Mouse (Mus musculus): Measurements from ENCODE around the gene Adam11. TPM values are rescaled to one million over a fixed set of nuclear protein-coding genes. Genes with fewer than 3 reads are reported as not detected.

Gene Adam11
- polyA plus RNA-seq, 1 experiment from 2014 or later, result 16.6 TPM

DNA sequence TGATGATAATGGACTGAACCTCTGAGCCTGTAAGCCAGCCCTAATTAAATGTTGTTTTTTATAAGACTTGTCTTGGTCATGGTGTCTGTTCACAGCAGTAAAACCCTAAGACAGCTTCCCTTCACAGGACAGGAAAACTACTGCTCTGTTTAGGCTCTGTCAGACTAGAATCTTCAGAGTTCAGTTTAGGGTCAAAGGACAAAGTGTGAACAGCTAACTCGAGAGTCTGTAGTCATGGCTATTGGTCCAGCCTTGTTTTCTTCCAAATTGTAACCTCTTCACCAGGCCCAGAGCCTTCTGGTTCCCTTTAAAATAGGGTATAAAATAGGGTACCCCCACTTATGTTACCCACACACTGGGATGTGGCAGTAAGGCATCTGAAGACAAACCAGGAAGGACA, 13.4 kb upstream of the Adam11 start:
- Histone ChIP-seq H3K27me3 (ENCODE audit: control insufficient read depth, insufficient read depth, low read length) (no peaks in the 10 kb centered on the region), H3K9me3 (ENCODE audit: control insufficient read depth, low read length) (no peaks in the 10 kb centered on the region), H3K4me2 (replicated peaks; ENCODE audit: low read depth, low read length) (no peak overlapping the region), H3K36me3 (ENCODE audit: control insufficient read depth, insufficient read depth, low read length) (no peaks in the 10 kb centered on the region), H3K4me1 (replicated peaks; ENCODE audit: control insufficient read depth, insufficient read depth, low read length) (no peaks in the 10 kb centered on the region; the same call in 1 of the 2 replicates), H3K9ac (ENCODE audit: low read depth, low read length) (no peak overlapping the region), H3K27ac (ENCODE audit: low read depth, low read length) (no peak overlapping the region), H3K4me3 (ENCODE audit: low read depth, low read length) (no peak overlapping the region)
- ATAC-seq (ENCODE audit: low FRiP score) (no peak), DNase-seq (ENCODE audit: low spot score) (no peak)
- 68% methylated on average over 1 of the region's 1 CpGs for WGBS

GRCm38 (mm10) chr11:102748381-102748780, 12.9 kb upstream of the Adam11 start:
- Histone ChIP-seq H3K9ac (ENCODE audit: low read depth, low read length) (no peak overlapping the region), H3K27me3 (ENCODE audit: control insufficient read depth, insufficient read depth, low read length) (no peaks in the 10 kb centered on the region), H3K36me3 (ENCODE audit: control insufficient read depth, insufficient read depth, low read length) (no peaks in the 10 kb centered on the region), H3K4me3 (ENCODE audit: low read depth, low read length) (no peak overlapping the region), H3K9me3 (ENCODE audit: control insufficient read depth, low read length) (no peaks in the 10 kb centered on the region), H3K4me2 (replicated peaks; ENCODE audit: low read depth, low read length) (no peak overlapping the region), H3K4me1 (replicated peaks; ENCODE audit: control insufficient read depth, insufficient read depth, low read length) (no peaks in the 10 kb centered on the region; the same call in 1 of the 2 replicates), H3K27ac (ENCODE audit: low read depth, low read length) (no peak overlapping the region)
- 79% methylated on average over 4 of the region's 4 CpGs for WGBS
- DNase-seq (ENCODE audit: low spot score) (no peak), ATAC-seq (ENCODE audit: low FRiP score) (no peak)

DNA sequence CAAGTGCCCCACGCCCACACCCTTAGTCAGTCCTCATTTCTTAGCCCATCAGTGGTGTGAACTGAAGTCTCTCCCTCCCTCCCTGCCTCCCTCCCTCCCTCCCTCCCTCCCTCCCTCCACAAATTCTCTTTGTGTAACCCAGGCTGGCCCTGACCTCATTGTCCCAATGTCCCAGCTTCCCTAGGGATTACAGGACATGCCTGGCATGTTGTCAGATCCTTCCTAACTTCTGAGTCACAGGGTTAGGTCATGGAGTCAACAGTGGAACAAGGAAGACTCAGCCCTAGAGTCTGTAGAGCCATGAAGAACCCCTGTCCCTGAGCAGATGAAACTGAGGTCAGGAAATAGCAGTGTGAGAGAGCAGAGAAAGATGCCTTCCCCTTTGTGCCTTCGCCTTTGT, 11.5 kb upstream of the Adam11 start:
- ATAC-seq (ENCODE audit: low FRiP score) (no peak), DNase-seq (ENCODE audit: low spot score) (no peak)
- Histone ChIP-seq H3K9me3 (ENCODE audit: control insufficient read depth, low read length) (no peaks in the 10 kb centered on the region), H3K4me3 (ENCODE audit: low read depth, low read length) (no peak overlapping the region), H3K27ac (ENCODE audit: low read depth, low read length) (no peak overlapping the region), H3K36me3 (ENCODE audit: control insufficient read depth, insufficient read depth, low read length) (no peaks in the 10 kb centered on the region), H3K9ac (ENCODE audit: low read depth, low read length) (no peak overlapping the region), H3K4me1 (replicated peaks; ENCODE audit: control insufficient read depth, insufficient read depth, low read length) (peaks cover 8% of the 10 kb centered on the region; the same call in 1 of the 2 replicates), H3K27me3 (ENCODE audit: control insufficient read depth, insufficient read depth, low read length) (no peaks in the 10 kb centered on the region), H3K4me2 (replicated peaks; ENCODE audit: low read depth, low read length) (no peak overlapping the region)
- WGBS, result 83% methylated on average over 2 of the region's 2 CpGs

- Histone ChIP-seq H3K4me2 (replicated peaks; ENCODE audit: low read depth, low read length) (no peak overlapping the region), H3K4me3 (ENCODE audit: low read depth, low read length) (no peak overlapping the region), H3K36me3 (ENCODE audit: control insufficient read depth, insufficient read depth, low read length) (no peaks in the 10 kb centered on the region), H3K9me3 (ENCODE audit: control insufficient read depth, low read length) (no peaks in the 10 kb centered on the region), H3K27ac (ENCODE audit: low read depth, low read length) (peak overlapping the region; percentile 54), H3K27me3 (ENCODE audit: control insufficient read depth, insufficient read depth, low read length) (no peaks in the 10 kb centered on the region), H3K4me1 (replicated peaks; ENCODE audit: control insufficient read depth, insufficient read depth, low read length) (peaks cover 8% of the 10 kb centered on the region; the same call in 1 of the 2 replicates), H3K9ac (ENCODE audit: low read depth, low read length) (no peak overlapping the region)
- ATAC-seq (ENCODE audit: low FRiP score) (peak; percentile 53; the same call in 1 of the 2 replicates), DNase-seq (ENCODE audit: low spot score) (no peak)
- WGBS, result 64% methylated on average over 13 of the region's 13 CpGs
Measured at GRCm38 (mm10) chr11:102752896-102753590, 8.2 kb upstream of the Adam11 start.

DNA sequence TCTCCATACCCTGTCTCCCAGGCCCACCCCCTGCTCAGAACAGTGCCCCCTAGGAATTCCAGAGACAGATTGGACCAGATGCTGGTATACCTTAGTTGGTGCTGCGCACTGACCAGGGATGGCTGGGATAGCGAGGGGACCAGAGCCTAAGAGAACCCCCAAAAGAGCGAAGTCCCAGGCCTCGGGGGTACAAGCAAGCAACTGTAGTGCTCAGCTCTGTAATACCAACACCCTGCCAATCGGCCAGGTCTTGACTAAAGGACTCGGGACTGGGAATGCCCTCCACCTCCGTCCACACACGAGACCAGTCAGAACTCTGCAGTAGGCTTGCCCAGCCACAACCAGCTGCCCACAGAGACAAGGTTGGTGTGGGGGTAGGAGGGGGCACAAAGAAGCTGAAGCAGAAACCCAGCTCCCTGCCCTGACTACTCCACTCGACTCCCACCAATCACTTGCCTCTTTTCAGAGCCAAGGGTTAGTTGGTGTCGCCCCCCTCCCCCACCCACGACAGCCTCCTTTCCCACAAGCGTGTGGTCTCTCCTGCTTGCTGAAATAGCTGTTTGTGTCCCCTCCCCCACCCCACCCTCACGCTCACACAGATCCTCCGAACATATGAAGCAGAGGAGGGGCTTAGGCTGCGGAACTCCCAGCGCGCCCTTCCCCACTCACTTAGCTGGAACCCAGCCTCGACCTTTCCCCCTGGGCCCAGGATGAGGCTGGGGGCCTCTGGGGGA, 7.5 kb upstream of the Adam11 start:
- WGBS, result 45% methylated on average over 18 of the region's 18 CpGs
- no peak overlapping the region for H3K4me3 ChIP-seq (ENCODE audit: low read depth, low read length)
- DNase-seq (ENCODE audit: low spot score), result peak; percentile 56
- H3K9ac ChIP-seq (ENCODE audit: low read depth, low read length), result peak overlapping the region; percentile 36
- peak overlapping the region; percentile 24; the same call in 1 of the 2 replicates for H3K4me2 ChIP-seq (replicated peaks; ENCODE audit: low read depth, low read length)
- H3K4me1 ChIP-seq (replicated peaks; ENCODE audit: control insufficient read depth, insufficient read depth, low read length), result peaks cover 8% of the 10 kb centered on the region; the same call in 1 of the 2 replicates
- no peaks in the 10 kb centered on the region for H3K36me3 ChIP-seq (ENCODE audit: control insufficient read depth, insufficient read depth, low read length)
- no peaks in the 10 kb centered on the region for H3K27me3 ChIP-seq (ENCODE audit: control insufficient read depth, insufficient read depth, low read length)
- ATAC-seq (ENCODE audit: low FRiP score), result peak; percentile 73
- peak overlapping the region; percentile 54 for H3K27ac ChIP-seq (ENCODE audit: low read depth, low read length)
- no peaks in the 10 kb centered on the region for H3K9me3 ChIP-seq (ENCODE audit: control insufficient read depth, low read length)

- DNase-seq (ENCODE audit: low spot score) (no peak), ATAC-seq (ENCODE audit: low FRiP score) (0 out of 2 replicates have a peak, but pooled peaks have one; percentile 7)
- H3K9me3 ChIP-seq (ENCODE audit: control insufficient read depth, low read length), result no peaks in the 10 kb centered on the region
- peak overlapping the region; percentile 36 for H3K9ac ChIP-seq (ENCODE audit: low read depth, low read length)
- peak overlapping the region; percentile 54 for H3K27ac ChIP-seq (ENCODE audit: low read depth, low read length)
- H3K4me2 ChIP-seq (replicated peaks; ENCODE audit: low read depth, low read length), result peak overlapping the region; percentile 24; the same call in 1 of the 2 replicates
- 49% methylated on average over 4 of the region's 4 CpGs for WGBS
- H3K36me3 ChIP-seq (ENCODE audit: control insufficient read depth, insufficient read depth, low read length), result no peaks in the 10 kb centered on the region
- peaks cover 8% of the 10 kb centered on the region; the same call in 1 of the 2 replicates for H3K4me1 ChIP-seq (replicated peaks; ENCODE audit: control insufficient read depth, insufficient read depth, low read length)
- H3K27me3 ChIP-seq (ENCODE audit: control insufficient read depth, insufficient read depth, low read length), result no peaks in the 10 kb centered on the region
- H3K4me3 ChIP-seq (ENCODE audit: low read depth, low read length), result no peak overlapping the region
Measured at GRCm38 (mm10) chr11:102754416-102754815, 6.8 kb upstream of the Adam11 start.

GRCm38 (mm10) chr11:102755391-102755790, 5.8 kb upstream of the Adam11 start:
- Histone ChIP-seq H3K36me3 (ENCODE audit: control insufficient read depth, insufficient read depth, low read length) (no peaks in the 10 kb centered on the region), H3K4me2 (replicated peaks; ENCODE audit: low read depth, low read length) (no peak overlapping the region), H3K4me1 (replicated peaks; ENCODE audit: control insufficient read depth, insufficient read depth, low read length) (peaks cover 8% of the 10 kb centered on the region; the same call in 1 of the 2 replicates), H3K4me3 (ENCODE audit: low read depth, low read length) (no peak overlapping the region), H3K9ac (ENCODE audit: low read depth, low read length) (no peak overlapping the region), H3K9me3 (ENCODE audit: control insufficient read depth, low read length) (no peaks in the 10 kb centered on the region), H3K27ac (ENCODE audit: low read depth, low read length) (0 out of 2 replicates have a peak overlapping the region, but pooled peaks have one; percentile 54), H3K27me3 (ENCODE audit: control insufficient read depth, insufficient read depth, low read length) (no peaks in the 10 kb centered on the region)
- ATAC-seq (ENCODE audit: low FRiP score) (no peak), DNase-seq (ENCODE audit: low spot score) (no peak)
- WGBS, result 74% methylated on average over 7 of the region's 7 CpGs

- Histone ChIP-seq H3K4me1 (replicated peaks; ENCODE audit: control insufficient read depth, insufficient read depth, low read length) (peaks cover 9% of the 10 kb centered on the region; the same call in 1 of the 2 replicates), H3K4me2 (replicated peaks; ENCODE audit: low read depth, low read length) (no peak overlapping the region), H3K27me3 (ENCODE audit: control insufficient read depth, insufficient read depth, low read length) (peaks cover 6% of the 10 kb centered on the region; the same call in 1 of the 2 replicates), H3K27ac (ENCODE audit: low read depth, low read length) (no peak overlapping the region), H3K4me3 (ENCODE audit: low read depth, low read length) (no peak overlapping the region), H3K9ac (ENCODE audit: low read depth, low read length) (no peak overlapping the region), H3K9me3 (ENCODE audit: control insufficient read depth, low read length) (no peaks in the 10 kb centered on the region), H3K36me3 (ENCODE audit: control insufficient read depth, insufficient read depth, low read length) (no peaks in the 10 kb centered on the region)
- 92% methylated on average over 2 of the region's 2 CpGs for WGBS
- ATAC-seq (ENCODE audit: low FRiP score) (no peak), DNase-seq (ENCODE audit: low spot score) (no peak)
Measured at GRCm38 (mm10) chr11:102758977-102759376, 2.3 kb upstream of the Adam11 start.
